Mouse (Mus musculus) olfactory bulb, adult 2 months (tissue): ENCODE data around the gene Edar. TPM values are rescaled to one million over a fixed set of nuclear protein-coding genes. Genes with fewer than 3 reads are reported as not detected.

Experiments used
- H3K27ac ChIP-seq: fragments of 200-500 bp; 2 replicates; pipeline ENCODE4 v1.5.1; 2012; ENCODE audit warnings: low read depth, low read length; ENCODE audit not compliant: insufficient read depth
- H3K4me1 ChIP-seq: fragments of 200-500 bp; 2 replicates; pipeline ENCODE4 v1.6.1; 2012; ENCODE audit warnings: low read length; ENCODE audit not compliant: control insufficient read depth, insufficient read depth
- H3K4me3 ChIP-seq: fragments of 200-500 bp; 2 replicates; pipeline ENCODE4 v1.5.1; 2012; ENCODE audit warnings: mild to moderate bottlenecking, low read depth, low read length, moderate library complexity; ENCODE audit not compliant: insufficient read depth
- CTCF ChIP-seq: fragments of 200-500 bp; IDR thresholded peaks from 2 replicates; pipeline ENCODE4 v1.5.1; 2012; ENCODE audit warnings: low read depth, mild to moderate bottlenecking, low read length, moderate library complexity; ENCODE audit not compliant: insufficient read depth
- POLR2A ChIP-seq: fragments of 200-500 bp; IDR thresholded peaks from 2 replicates; pipeline ENCODE4 v1.6.1; 2012; ENCODE audit warnings: mild to moderate bottlenecking, low read depth, low read length, moderate library complexity; ENCODE audit not compliant: insufficient read depth
- WGBS: fragments of 180-500 bp; shearing (Covaris S2); methylation state at CpG from one replicate; pipeline ENCODE4 v1.1.7; 2018; 5-methylcytosine and 5-hydroxymethylcytosine counted together
- polyA plus RNA-seq: library from polyadenylated mRNA; stranded (reverse); fragments of >200 nt; gene quantifications from 2 replicates; pipeline ENCODE4 v1.2.4, GENCODE M21; 2012; ENCODE audit warnings: low replicate concordance; ENCODE audit not compliant: missing spikeins, insufficient read depth, insufficient read length

Gene Edar
- polyA plus RNA-seq, 1 experiment: not detected

DNA sequence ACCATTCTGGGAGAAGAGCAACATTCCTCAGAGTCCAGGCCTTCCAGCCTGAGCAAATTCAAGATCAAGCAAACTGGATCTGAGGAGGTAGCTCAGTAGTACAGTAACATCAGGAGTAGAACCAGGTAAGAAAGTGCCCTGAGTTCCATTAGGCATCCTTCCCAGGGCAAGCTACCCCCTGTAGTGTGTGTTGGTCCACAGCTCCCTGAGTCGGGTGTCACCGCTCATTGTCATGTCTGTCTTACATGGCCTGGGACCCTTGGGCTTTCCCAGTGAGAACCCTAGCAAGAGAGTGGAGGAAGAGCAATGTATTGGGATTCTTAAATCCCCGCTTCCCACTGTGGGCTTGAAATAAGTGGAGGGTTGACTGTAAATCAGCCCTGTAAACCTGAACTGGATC lies 80.3 kb downstream of the Edar start:
- TF ChIP-seq POLR2A (no peak), CTCF (no peak)
- H3K4me1 ChIP-seq: no peaks in the 10 kb centered on the region
- 97% methylated on average over 3 of the region's 3 CpGs for WGBS

GRCm38 (mm10) chr10:58594486-58594885 lies 81.0 kb downstream of the Edar start:
- Histone ChIP-seq H3K27ac (no peak overlapping the region), H3K4me1 (no peaks in the 10 kb centered on the region), H3K4me3 (no peak overlapping the region)
- 78% methylated on average over 3 of the region's 3 CpGs for WGBS
- TF ChIP-seq POLR2A (no peak), CTCF (no peak)

More for the DNA sequence above, 80.3 kb downstream of the Edar start:
- H3K27ac ChIP-seq: no peak overlapping the region
- H3K4me3 ChIP-seq: no peak overlapping the region

DNA sequence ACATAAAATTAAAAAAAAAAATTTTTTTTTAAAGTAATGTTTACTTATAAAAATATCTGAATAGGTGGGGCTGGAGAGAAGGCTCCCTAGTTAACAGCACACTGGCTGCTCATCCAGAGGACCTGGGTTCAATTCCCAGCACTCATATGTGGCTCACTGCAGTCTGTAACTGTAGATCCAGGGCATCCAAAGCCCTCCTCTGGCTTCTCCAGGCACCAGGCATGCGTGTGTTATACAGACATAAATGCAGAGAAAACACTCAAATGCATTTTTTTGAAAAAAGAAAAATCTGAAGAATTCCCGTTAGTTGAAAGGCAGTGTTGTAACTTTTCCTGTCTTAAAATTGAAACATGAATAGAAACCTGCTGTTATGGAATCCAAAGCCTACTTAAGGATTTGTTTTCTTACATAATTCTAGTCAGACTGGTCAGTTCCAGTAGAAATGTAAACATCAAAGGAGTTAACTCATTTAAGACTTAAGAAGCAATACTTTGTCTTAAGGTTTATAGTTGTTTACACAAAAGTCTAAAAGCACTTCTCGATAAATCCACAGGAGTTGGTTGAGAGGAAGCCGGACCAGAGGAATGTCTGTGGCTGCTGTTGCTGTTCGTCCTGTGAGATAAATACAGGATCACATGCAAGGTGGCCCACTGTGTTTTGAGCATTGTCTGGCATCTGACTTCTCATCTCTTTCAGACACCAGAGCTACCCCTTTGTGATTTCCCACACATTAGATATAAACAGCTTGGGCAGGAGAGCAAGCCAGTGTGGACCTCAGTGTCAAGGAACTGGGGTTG lies 89.8 kb downstream of the Edar start:
- Histone ChIP-seq H3K27ac (no peak overlapping the region), H3K4me1 (no peaks in the 10 kb centered on the region), H3K4me3 (no peak overlapping the region)
- 80% methylated on average over 5 of the region's 5 CpGs for WGBS
- no peak for TF ChIP-seq POLR2A
- TF ChIP-seq CTCF: no peak

DNA sequence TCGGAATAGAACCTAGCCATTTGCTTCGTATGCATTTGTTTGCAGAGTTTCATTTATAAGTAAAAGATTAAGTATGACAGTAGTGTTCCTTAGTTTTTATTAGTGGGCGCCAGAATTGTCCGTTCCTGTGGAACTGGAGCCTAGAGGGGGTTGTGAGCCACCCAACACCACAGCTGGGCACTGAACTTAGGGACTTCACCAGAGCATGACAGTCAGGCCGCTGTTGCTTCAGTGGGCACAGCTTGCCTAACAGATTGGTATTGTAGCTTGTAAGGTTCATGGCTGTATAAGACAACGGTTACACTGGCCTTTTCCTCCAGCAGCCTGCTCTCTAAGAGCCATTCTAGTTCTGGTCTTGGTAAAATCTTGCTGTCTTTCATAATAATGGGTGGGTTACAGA lies 114.9 kb downstream of the Edar start:
- Histone ChIP-seq H3K4me3 (no peak overlapping the region), H3K4me1 (no peaks in the 10 kb centered on the region), H3K27ac (no peak overlapping the region)
- WGBS: 91% methylated on average over 6 of the region's 6 CpGs
- TF ChIP-seq POLR2A: no peak
- no peak for TF ChIP-seq CTCF

DNA sequence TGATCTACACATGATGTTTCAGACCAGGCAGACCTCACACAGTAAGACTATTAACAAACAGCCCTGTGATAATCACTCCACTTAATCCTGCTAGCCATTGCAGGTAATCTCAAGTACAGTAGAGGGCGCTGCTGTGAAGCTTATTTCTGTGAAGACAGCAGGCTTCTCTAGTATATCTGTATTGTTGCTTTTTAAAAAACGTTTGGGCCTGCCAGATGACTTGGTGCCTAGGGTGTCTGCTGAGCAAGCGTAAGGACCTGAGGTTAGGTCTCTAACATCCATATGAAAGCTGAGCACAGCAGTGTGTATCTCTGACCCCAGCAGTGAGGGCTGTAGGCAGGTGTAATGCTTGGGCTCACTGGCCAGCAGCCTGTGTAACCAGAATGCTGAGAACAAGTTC lies 115.6 kb downstream of the Edar start:
- WGBS: 8% methylated on average over 3 of the region's 3 CpGs
- TF ChIP-seq POLR2A: no peak
- no peak for TF ChIP-seq CTCF
- Histone ChIP-seq H3K27ac (no peak overlapping the region), H3K4me3 (no peak overlapping the region), H3K4me1 (no peaks in the 10 kb centered on the region)

DNA sequence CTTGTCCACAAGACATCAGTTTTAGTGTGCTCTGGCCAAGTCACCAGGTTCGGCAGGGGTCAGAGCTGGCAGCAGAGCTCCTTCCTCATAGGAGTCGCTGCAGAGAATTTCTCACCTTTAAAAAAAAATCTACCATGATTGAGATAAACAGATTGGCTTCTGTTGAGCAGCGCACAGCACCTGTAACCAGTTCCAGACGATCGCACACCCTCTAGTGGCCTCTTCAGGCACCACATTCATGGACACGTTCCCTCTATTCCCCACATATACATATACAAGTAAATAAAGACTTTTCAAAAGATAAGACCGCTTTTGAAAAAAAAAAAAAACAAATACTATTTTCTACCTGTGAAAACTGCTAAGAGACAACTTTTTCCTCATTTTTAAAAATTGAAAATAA lies 116.4 kb downstream of the Edar start:
- no peaks in the 10 kb centered on the region for H3K4me1 ChIP-seq
- no peak overlapping the region for H3K4me3 ChIP-seq
- WGBS: 33% methylated on average over 7 of the region's 7 CpGs
- no peak overlapping the region for H3K27ac ChIP-seq
- TF ChIP-seq POLR2A: no peak
- peak; percentile 25; the same call in 1 of the 2 replicates for TF ChIP-seq CTCF

- Histone ChIP-seq H3K4me1 (no peaks in the 10 kb centered on the region), H3K27ac (no peak overlapping the region), H3K4me3 (no peak overlapping the region)
- WGBS: 89% methylated on average over 8 of the region's 8 CpGs
- TF ChIP-seq CTCF (no peak), POLR2A (no peak)
Observed at GRCm38 (mm10) chr10:58554693-58555387, 120.6 kb downstream of the Edar start.

Other genes with a start within 250 kb of the Edar start
- 82.6 TPM in 1 of 2 replicates, not detected in the other for gene Ranbp2, start 228.7 kb downstream of the Edar start, polyA plus RNA-seq
- gene Ccdc138, start 177.7 kb downstream of the Edar start, polyA plus RNA-seq: not detected in 2 replicates
- gene Gm17542, start 42.6 kb upstream of the Edar start, polyA plus RNA-seq: not detected in 2 replicates
- not detected in 2 replicates for gene Sh3rf3, start 137.7 kb upstream of the Edar start, polyA plus RNA-seq